15 mouse cellular contexts compared by ENCODE assay signal in the genomic region with DNA sequence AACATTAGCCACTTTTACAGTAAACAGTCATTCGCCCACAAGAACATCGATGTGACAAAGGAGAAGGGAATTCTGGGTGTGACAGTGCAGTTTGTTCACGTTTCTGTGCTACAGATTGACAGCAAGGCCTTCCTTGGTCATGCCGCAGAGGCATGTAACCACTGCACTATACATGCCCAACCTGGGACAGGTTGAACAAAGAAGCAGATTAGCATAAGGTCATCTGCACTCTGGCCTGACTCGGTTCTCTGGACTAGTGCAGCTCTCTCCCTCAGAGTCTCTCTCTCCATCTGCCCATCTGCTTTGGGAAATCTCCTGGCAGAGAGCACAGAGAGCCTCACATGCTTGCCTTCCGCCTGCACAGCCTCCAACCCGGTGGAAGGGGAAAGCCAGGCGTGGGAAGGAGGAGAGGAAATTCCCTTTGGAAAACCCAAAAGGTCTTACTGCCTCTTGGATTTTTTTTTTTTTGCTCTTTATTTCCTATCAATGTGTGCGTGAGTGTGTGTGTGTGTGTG. TPM values are rescaled to one million over a fixed set of nuclear protein-coding genes. Genes with fewer than 3 reads are reported as not detected.
A peak's percentile ranks its signal among the peaks of the same experiment; 100 is the strongest.
DNase-seq lines count a peak whose midpoint lies in the region; ATAC-seq and TF ChIP-seq lines count a peak whose summit lies in the region.
"Had no signal": no experiment of that assay in that cellular context is flagged by ENCODE, and none has a peak within 500 bp of the region (broad histone marks: within the 10 kb centered on the region; RNA-seq: fewer than 3 reads in every experiment).

No protein-coding gene starts in this region.

- peak; percentile 4 to 13 for DNase-seq in layer of hippocampus, adult 2 months (ENCODE audit: low spot score in 2 of 2)
- no peak for DNase-seq in layer of hippocampus, adult 9-10 months (ENCODE audit: low spot score)
- DNase-seq in cerebellum, adult 11-12 months, result peak; percentile 77
- DNase-seq in cerebellum, postnatal 25 days, result peak; percentile 73 to 80
- peak; percentile 30 for DNase-seq in skeletal muscle tissue, adult 2 months (ENCODE audit: low read depth, low spot score)
- no peak for DNase-seq in lung, postnatal 4 days
- DNase-seq: embryo, embryonic 11 days; lung, adult 18-20 months; right cerebral cortex, postnatal 25 days; thymus, postnatal 4 days had no signal

- no peak overlapping the region for H3K4me3 ChIP-seq in layer of hippocampus, adult 2 months
- H3K4me3 ChIP-seq: heart, embryonic 15.5 days; kidney, embryonic 15.5 days; limb, embryonic 13.5 days; neural tube, embryonic 15.5 days had no signal

- H3K27ac ChIP-seq in layer of hippocampus, adult 2 months, result no peak overlapping the region
- H3K27ac ChIP-seq: heart, embryonic 15.5 days; kidney, embryonic 15.5 days; limb, embryonic 13.5 days; neural tube, embryonic 15.5 days had no signal

- no peak for TF ChIP-seq CTCF in layer of hippocampus, adult 2 months (conservative IDR thresholded peaks at IDR 0.05)

- no peak for ATAC-seq in megakaryocyte, adult 5-6 weeks (ENCODE audit: poor library complexity, severe bottlenecking)

RNA-seq across cellular contexts. Expression of gene Tnfaip6, which starts 24.4 kb away (rescaled TPM):
- total RNA-seq in layer of hippocampus, adult 2 months (2021), result 1 to 10 TPM; 7.5 to 7.8 TPM
- 0.56 and 0.93 TPM in 2 replicates for total RNA-seq in megakaryocyte, adult 5-6 weeks (2015)
- total RNA-seq in megakaryocyte, adult 5-6 weeks (2017), result 0.94 and 1.1 TPM in 2 replicates

RNA-seq across cellular contexts. Expression of gene Nmi, which starts 40.1 kb away (rescaled TPM):
- 1 to 10 TPM; 2.7 to 3.8 TPM for total RNA-seq in layer of hippocampus, adult 2 months (2021)
- 50.0 and 64.0 TPM in 2 replicates for total RNA-seq in megakaryocyte, adult 5-6 weeks (2015)
- 86.5 and 104 TPM in 2 replicates for total RNA-seq in megakaryocyte, adult 5-6 weeks (2017)

RNA-seq across cellular contexts. Expression of gene Rif1, which starts 59.3 kb away (rescaled TPM):
- 10 to 100 TPM; 21.8 to 24.5 TPM for total RNA-seq in layer of hippocampus, adult 2 months (2021)
- total RNA-seq in megakaryocyte, adult 5-6 weeks (2015), result 41.2 and 51.0 TPM in 2 replicates
- 48.3 and 64.6 TPM in 2 replicates for total RNA-seq in megakaryocyte, adult 5-6 weeks (2017)

Comparison
In these comparisons a context has a peak if more than half of its experiments do, and no peak if none do; other contexts are left out.
1. DNase-seq: peak in layer of hippocampus, adult 2 months (2 of 2), cerebellum, adult 11-12 months (single experiment), cerebellum, postnatal 25 days (2 of 2) and skeletal muscle tissue, adult 2 months (single experiment); none in layer of hippocampus, adult 9-10 months (single experiment) and lung, postnatal 4 days (0 of 2).
2. RNA of gene Tnfaip6, which starts 24.4 kb away (total RNA-seq): 7.5 to 7.8 TPM in layer of hippocampus, adult 2 months; 0.56 to 1.1 TPM in megakaryocyte, adult 5-6 weeks; every median in the first group is over 4 times any median in the second.
3. RNA of gene Nmi, which starts 40.1 kb away (total RNA-seq): 50.0 to 104 TPM in megakaryocyte, adult 5-6 weeks; 2.7 to 3.8 TPM in layer of hippocampus, adult 2 months; every median in the first group is over 10 times any median in the second.